Mouse (Mus musculus) bone marrow macrophage, adult 2 months (primary cell): Measurements from ENCODE around the gene E130309D02Rik.

Experiments
- CTCF ChIP-seq: IDR thresholded peaks from 2 replicates; pipeline ENCODE4 v1.5.1; 2012; ENCODE audit warnings: low read depth, mild to moderate bottlenecking, low read length, moderate library complexity
- POLR2A ChIP-seq: IDR thresholded peaks from 2 replicates; pipeline ENCODE4 v1.6.1; 2012; ENCODE audit warnings: mild to moderate bottlenecking, low read depth, low read length, borderline replicate concordance

DNA sequence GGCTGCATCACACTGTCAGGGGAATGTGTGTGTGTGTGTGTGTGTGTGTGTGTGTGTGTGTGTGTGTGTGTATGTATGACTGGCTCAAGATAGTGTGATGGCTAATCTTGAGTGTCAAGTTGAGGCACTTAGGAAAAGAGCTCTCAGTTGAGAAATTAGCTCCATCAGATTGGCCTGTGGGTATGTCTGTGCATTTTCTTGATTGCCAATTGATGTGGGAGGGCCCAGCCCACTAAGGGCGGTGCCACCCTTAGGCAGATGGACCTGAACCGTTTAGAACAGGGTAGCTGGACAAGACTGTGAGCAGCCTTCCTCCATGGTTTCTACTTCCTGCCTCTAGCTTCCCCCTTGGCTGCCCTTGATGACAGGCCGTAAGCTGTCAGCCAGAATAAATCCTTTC lies 43.1 kb downstream of the E130309D02Rik start:
- TF ChIP-seq POLR2A (no peak), CTCF (no peak)
